Mouse (Mus musculus): ENCODE measurements at regions not wholly inside any gene's neighbourhood (a gene's known extent, or its start where the extent isn't known, plus 50 kb on each side); places are given as distances from the start of the nearest gene placed in this dataset.
A peak's percentile ranks its signal among the peaks of the same experiment; 100 is the strongest.
"Not testable (repeated sequence)": the region's sequence is repeated elsewhere in the genome, so short reads cannot be mapped to it uniquely, and the experiment has no call there.

DNA sequence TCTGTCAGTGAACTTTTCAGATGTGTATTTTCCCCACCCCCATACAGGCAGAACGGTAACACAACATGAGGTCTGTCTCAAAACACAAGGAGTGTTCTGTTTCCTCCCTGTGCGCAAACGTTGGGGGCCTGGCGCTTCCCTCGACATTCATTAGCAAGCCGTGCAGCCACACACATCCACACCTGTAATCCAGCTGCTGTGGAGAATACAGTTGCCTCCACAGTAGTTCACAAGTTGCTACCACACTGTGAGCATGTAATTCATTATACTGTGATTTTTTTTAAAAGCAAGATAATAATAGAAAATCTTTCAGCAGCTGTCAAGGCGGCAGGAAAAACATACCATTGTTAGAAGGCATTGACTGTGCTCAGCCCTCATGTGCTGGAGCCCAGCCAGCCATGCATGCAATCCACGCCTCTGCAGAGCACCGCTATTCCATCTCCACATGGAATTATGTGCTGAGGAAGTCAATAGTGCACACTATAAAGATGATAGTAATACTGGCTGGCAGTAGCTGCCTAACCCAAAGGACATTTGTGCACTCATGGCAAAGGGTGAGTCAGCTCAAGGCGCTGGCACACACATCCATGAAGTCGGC is 586.1 kb upstream of the Sox11 start:
- Histone ChIP-seq H3K4me3 (ENCODE audit: low read depth, low read length) (no peak overlapping the region), H3K4me1 (ENCODE audit: control insufficient read depth, insufficient read depth, low read length) (peaks cover 19% of the 10 kb centered on the region), H3K36me3 (ENCODE audit: control insufficient read depth, insufficient read depth, low read length) (no peaks in the 10 kb centered on the region), H3K27me3 (ENCODE audit: control insufficient read depth, insufficient read depth, low read depth, low read length) (no peaks in the 10 kb centered on the region), H3K27ac (ENCODE audit: low read length) (peak overlapping the region; percentile 10), H3K9me3 (replicated peaks; ENCODE audit: control insufficient read depth, low read length, poor library complexity, severe bottlenecking) (no peaks in the 10 kb centered on the region), H3K9ac (ENCODE audit: low read depth, low read length) (no peak overlapping the region), H3K4me2 (ENCODE audit: low read length) (no peak overlapping the region)
- peak; percentile 76 for ATAC-seq
- 38% methylated on average over 11 of the region's 11 CpGs for WGBS

DNA sequence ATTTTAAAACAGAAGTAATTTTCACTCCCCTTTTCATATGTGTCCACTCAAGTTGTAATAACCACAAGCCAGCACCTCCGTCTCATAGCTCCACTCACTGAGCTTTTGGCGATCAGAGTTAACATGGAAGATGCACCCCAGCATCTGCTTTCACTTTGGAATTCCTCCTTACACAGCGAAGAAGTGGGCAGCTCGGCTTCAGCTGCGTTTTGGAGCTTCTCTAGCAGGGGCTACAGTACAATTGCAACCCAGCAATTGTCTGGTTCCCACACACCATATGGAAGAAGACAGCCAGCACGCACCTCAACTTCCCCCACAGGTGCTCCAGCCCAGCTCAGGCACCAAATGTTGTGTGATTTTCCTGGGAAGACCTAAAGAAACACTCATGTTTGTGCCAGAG is 584.4 kb upstream of the Sox11 start:
- 94% methylated on average over 6 of the region's 6 CpGs for WGBS
- ATAC-seq: no peak

DNA sequence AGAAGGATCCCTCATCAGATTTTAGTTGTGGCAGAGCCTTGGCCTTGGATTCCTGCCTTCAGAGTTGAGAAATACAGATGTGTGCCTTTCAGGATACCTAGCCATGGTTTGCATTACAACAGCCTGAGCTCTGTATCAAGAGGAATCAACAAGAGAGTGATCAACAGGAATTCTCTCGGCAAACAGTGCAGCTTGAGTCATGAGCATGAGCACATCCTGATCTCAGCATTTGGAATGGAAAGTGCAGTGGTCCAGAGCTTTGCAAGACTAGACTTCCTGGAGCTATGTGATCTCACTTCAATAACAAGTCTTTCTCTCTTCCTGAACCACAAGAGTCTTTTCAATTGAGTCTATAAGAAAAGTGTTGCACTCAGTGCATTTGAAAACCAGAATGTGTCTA is 578.2 kb upstream of the Sox11 start:
- Histone ChIP-seq H3K4me2 (ENCODE audit: low read length) (no peak overlapping the region), H3K27me3 (ENCODE audit: control insufficient read depth, insufficient read depth, low read depth, low read length) (no peaks in the 10 kb centered on the region), H3K9ac (ENCODE audit: low read depth, low read length) (no peak overlapping the region), H3K4me3 (ENCODE audit: low read depth, low read length) (no peak overlapping the region), H3K4me1 (ENCODE audit: control insufficient read depth, insufficient read depth, low read length) (no peaks in the 10 kb centered on the region), H3K27ac (ENCODE audit: low read length) (no peak overlapping the region), H3K9me3 (replicated peaks; ENCODE audit: control insufficient read depth, low read length, poor library complexity, severe bottlenecking) (no peaks in the 10 kb centered on the region), H3K36me3 (ENCODE audit: control insufficient read depth, insufficient read depth, low read length) (no peaks in the 10 kb centered on the region)
- no peak for ATAC-seq
- 76% methylated on average over 1 of the region's 1 CpGs for WGBS

More for the DNA sequence above, 584.4 kb upstream of the Sox11 start:
- H3K9me3 ChIP-seq (replicated peaks; ENCODE audit: control insufficient read depth, low read length, poor library complexity, severe bottlenecking): no peaks in the 10 kb centered on the region
- H3K36me3 ChIP-seq (ENCODE audit: control insufficient read depth, insufficient read depth, low read length): no peaks in the 10 kb centered on the region
- H3K4me2 ChIP-seq (ENCODE audit: low read length): no peak overlapping the region
- H3K27me3 ChIP-seq (ENCODE audit: control insufficient read depth, insufficient read depth, low read depth, low read length): no peaks in the 10 kb centered on the region
- peaks cover 9% of the 10 kb centered on the region; the same call in 1 of the 2 replicates for H3K4me1 ChIP-seq (ENCODE audit: control insufficient read depth, insufficient read depth, low read length)
- no peak overlapping the region for H3K27ac ChIP-seq (ENCODE audit: low read length)
- no peak overlapping the region for H3K4me3 ChIP-seq (ENCODE audit: low read depth, low read length)
- H3K9ac ChIP-seq (ENCODE audit: low read depth, low read length): no peak overlapping the region

DNA sequence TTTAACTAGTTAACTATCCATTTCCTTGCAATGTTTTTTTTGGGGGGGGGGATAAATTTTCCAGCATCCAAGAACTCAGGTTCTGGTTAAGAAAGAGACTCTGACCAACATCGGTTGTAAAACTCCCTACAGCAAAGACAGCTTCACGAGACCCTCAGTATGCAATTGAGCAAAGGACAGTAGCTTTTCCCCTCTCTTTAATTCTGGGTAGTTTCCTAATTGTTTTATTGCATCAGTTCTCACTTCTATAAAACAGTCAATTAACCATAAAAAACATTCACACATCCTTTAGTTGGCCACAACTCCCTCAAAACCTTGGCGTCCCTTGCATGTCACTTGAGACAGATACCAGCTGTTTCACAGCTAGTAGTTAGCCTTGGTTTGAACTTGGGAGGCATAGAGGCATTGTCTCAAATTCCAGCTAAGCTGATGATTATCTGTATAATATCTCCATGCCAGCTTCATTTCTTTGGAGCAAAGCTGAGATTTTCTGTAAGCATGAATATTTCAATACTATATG is 574.1 kb upstream of the Sox11 start:
- Histone ChIP-seq H3K4me3 (ENCODE audit: low read depth, low read length) (no peak overlapping the region), H3K36me3 (ENCODE audit: control insufficient read depth, insufficient read depth, low read length) (no peaks in the 10 kb centered on the region), H3K9ac (ENCODE audit: low read depth, low read length) (no peak overlapping the region), H3K4me2 (ENCODE audit: low read length) (no peak overlapping the region), H3K27ac (ENCODE audit: low read length) (no peak overlapping the region), H3K4me1 (ENCODE audit: control insufficient read depth, insufficient read depth, low read length) (no peaks in the 10 kb centered on the region), H3K9me3 (replicated peaks; ENCODE audit: control insufficient read depth, low read length, poor library complexity, severe bottlenecking) (no peaks in the 10 kb centered on the region), H3K27me3 (ENCODE audit: control insufficient read depth, insufficient read depth, low read depth, low read length) (no peaks in the 10 kb centered on the region)
- no peak for ATAC-seq
- WGBS: 81% methylated on average over 3 of the region's 3 CpGs

DNA sequence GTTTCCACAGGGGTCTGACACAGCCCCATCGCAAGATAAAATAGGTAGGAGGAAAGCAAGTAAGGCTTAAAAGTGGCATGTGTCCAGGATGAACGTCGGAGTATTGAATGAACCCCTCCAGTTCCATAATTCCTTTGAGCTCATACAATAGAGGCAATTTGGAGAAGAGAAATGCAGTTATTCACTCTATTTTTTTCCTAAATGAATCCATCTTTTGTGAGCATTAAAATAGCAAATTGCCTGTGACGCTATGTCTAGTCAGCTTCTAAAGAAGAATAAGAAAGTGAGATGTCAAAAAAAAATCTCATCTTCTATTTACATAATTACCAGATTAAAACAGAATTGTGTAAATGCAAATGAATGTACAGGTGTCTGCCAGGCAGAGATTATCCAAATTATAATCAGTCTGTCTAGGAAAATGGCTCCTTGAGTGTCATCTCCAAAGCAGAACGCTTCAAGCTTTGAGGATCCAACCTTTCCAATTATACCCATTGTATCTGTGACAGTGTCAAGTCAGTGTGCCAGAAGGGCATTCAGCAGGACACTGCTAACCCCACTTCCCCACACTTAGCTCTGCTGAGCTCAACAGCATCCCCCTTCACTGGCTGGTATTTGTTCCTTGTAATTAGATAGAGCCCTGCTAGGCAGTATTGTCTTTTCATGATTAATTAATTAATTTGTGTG is 567.2 kb upstream of the Sox11 start:
- Histone ChIP-seq H3K27me3 (ENCODE audit: control insufficient read depth, insufficient read depth, low read depth, low read length) (no peaks in the 10 kb centered on the region), H3K9ac (ENCODE audit: low read depth, low read length) (no peak overlapping the region), H3K4me3 (ENCODE audit: low read depth, low read length) (no peak overlapping the region), H3K4me1 (ENCODE audit: control insufficient read depth, insufficient read depth, low read length) (no peaks in the 10 kb centered on the region), H3K4me2 (ENCODE audit: low read length) (no peak overlapping the region), H3K9me3 (replicated peaks; ENCODE audit: control insufficient read depth, low read length, poor library complexity, severe bottlenecking) (no peaks in the 10 kb centered on the region), H3K36me3 (ENCODE audit: control insufficient read depth, insufficient read depth, low read length) (no peaks in the 10 kb centered on the region), H3K27ac (ENCODE audit: low read length) (no peak overlapping the region)
- no peak for ATAC-seq
- WGBS: 39% methylated on average over 5 of the region's 5 CpGs

DNA sequence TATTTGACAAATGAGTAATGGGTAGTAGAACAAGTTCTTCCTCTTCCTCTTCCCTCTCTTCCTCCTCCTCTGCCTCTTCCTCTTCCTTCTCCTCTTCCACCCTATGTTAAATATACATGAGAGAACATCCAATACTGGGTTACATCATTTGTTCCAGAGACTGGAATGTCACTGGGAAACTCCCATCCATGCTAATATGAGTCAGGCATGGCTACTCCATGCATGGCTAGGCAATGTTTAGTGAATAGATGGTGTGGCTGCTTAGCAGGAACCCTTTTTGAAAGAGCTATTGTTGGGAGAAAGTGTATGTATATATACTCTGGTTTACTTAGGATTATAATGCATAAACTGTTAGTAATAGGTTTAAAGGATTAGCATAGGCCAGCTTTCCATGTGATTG is 554.3 kb upstream of the Sox11 start:
- H3K4me1 ChIP-seq (ENCODE audit: control insufficient read depth, insufficient read depth, low read length); H3K27me3 ChIP-seq (ENCODE audit: control insufficient read depth, insufficient read depth, low read depth, low read length); H3K36me3 ChIP-seq (ENCODE audit: control insufficient read depth, insufficient read depth, low read length); H3K9ac ChIP-seq (ENCODE audit: low read depth, low read length); H3K4me2 ChIP-seq (ENCODE audit: low read length); ATAC-seq; H3K4me3 ChIP-seq (ENCODE audit: low read depth, low read length); H3K9me3 ChIP-seq (replicated peaks; ENCODE audit: control insufficient read depth, low read length, poor library complexity, severe bottlenecking); H3K27ac ChIP-seq (ENCODE audit: low read length): not testable (repeated sequence)

DNA sequence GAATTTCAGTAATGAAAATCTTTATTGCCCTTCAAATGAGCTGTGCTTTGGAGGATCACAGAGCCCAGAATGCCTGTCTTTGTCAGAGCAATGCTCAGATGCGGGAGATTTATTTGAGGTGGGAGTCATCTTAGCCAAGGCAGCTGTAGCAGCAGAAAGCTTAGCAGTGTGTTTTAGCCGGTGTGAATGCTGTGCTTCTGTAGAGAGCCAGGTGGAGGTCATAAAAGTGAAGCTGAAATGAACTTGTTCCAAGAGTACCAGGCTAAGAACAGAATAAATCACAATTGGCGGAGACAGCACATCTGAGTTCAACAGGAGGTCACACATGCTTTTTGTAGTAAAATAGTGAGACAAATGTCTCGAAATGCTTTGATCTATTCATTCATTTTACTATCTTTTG is 539.3 kb upstream of the Sox11 start:
- Histone ChIP-seq H3K9ac (ENCODE audit: low read depth, low read length) (no peak overlapping the region), H3K4me2 (ENCODE audit: low read length) (no peak overlapping the region), H3K27ac (ENCODE audit: low read length) (no peak overlapping the region), H3K36me3 (ENCODE audit: control insufficient read depth, insufficient read depth, low read length) (no peaks in the 10 kb centered on the region), H3K4me1 (ENCODE audit: control insufficient read depth, insufficient read depth, low read length) (no peaks in the 10 kb centered on the region), H3K27me3 (ENCODE audit: control insufficient read depth, insufficient read depth, low read depth, low read length) (no peaks in the 10 kb centered on the region), H3K9me3 (replicated peaks; ENCODE audit: control insufficient read depth, low read length, poor library complexity, severe bottlenecking) (no peaks in the 10 kb centered on the region), H3K4me3 (ENCODE audit: low read depth, low read length) (no peak overlapping the region)
- no peak for ATAC-seq
- WGBS: 62% methylated on average over 4 of the region's 4 CpGs

DNA sequence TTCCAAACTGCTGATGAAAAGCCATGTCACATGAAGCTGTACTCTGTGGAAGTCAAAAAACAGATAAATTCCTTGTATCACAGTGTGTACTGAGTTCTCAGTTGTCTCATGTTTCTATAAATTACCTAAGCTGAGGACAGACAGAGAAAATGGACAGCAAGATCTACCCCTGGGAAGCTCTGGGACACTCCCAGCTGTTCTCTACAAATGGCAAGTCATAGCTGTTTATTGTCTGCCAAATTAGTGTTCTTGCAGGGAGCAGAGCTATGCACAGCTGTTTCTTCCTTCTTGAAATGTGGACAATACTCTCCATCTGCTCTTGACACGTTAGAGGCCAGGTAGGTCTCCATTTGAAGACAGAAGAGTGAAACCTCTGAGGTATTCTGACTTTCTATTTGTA is 524.0 kb upstream of the Sox11 start:
- no peaks in the 10 kb centered on the region for H3K9me3 ChIP-seq (replicated peaks; ENCODE audit: control insufficient read depth, low read length, poor library complexity, severe bottlenecking)
- H3K36me3 ChIP-seq (ENCODE audit: control insufficient read depth, insufficient read depth, low read length): no peaks in the 10 kb centered on the region
- H3K4me1 ChIP-seq (ENCODE audit: control insufficient read depth, insufficient read depth, low read length): no peaks in the 10 kb centered on the region
- H3K9ac ChIP-seq (ENCODE audit: low read depth, low read length): no peak overlapping the region
- no peak overlapping the region for H3K4me3 ChIP-seq (ENCODE audit: low read depth, low read length)
- 60% methylated on average over 1 of the region's 1 CpGs for WGBS
- ATAC-seq: no peak
- no peak overlapping the region for H3K4me2 ChIP-seq (ENCODE audit: low read length)
- no peaks in the 10 kb centered on the region for H3K27me3 ChIP-seq (ENCODE audit: control insufficient read depth, insufficient read depth, low read depth, low read length)
- H3K27ac ChIP-seq (ENCODE audit: low read length): no peak overlapping the region

DNA sequence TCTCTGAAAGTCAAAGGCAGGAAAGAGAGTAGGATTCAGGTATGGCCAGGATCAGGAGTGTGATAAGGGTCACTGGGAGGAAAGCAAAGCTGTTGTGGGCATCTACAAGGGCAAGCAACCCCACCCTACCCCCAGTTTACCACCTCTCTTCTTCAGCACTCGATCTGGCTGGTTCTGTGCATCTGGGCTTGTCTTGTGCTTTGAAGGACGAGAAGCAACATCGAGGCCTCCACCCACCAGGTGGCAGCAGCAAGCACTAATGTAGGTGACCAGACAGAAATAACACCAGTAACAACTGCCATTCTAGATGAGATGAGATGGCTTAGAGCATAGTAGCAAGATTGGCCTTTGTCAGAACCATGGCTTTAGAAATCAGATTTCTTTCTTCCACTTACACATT is 507.2 kb upstream of the Sox11 start:
- Histone ChIP-seq H3K4me3 (ENCODE audit: low read depth, low read length) (no peak overlapping the region), H3K4me1 (ENCODE audit: control insufficient read depth, insufficient read depth, low read length) (no peaks in the 10 kb centered on the region), H3K27ac (ENCODE audit: low read length) (no peak overlapping the region), H3K4me2 (ENCODE audit: low read length) (no peak overlapping the region), H3K36me3 (ENCODE audit: control insufficient read depth, insufficient read depth, low read length) (no peaks in the 10 kb centered on the region), H3K9me3 (replicated peaks; ENCODE audit: control insufficient read depth, low read length, poor library complexity, severe bottlenecking) (no peaks in the 10 kb centered on the region), H3K27me3 (ENCODE audit: control insufficient read depth, insufficient read depth, low read depth, low read length) (no peaks in the 10 kb centered on the region), H3K9ac (ENCODE audit: low read depth, low read length) (no peak overlapping the region)
- ATAC-seq: no peak
- WGBS: 96% methylated on average over 3 of the region's 3 CpGs
